ENCODE assay signal across 32 mouse cellular contexts in the genomic region with DNA sequence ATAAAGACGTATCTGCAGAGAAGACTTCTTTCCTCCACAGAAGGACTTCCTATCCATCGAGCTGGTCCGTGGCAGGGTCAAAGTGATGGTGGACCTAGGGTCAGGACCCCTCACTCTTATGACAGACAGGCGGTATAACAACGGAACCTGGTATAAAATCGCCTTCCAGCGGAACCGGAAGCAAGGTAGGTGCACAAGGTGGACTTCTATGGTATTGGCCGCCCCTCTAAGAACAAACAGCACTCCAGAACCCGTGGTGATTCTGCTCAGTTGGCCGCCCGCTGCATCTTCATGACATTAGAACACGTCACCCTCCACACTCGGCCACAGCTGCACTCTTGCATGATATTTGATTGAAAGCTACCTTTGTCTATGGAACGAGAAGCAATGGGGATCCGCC.
"Had no signal": no experiment of that assay in that cellular context is flagged by ENCODE, and none has a peak within 500 bp of the region (broad histone marks: within the 10 kb centered on the region; RNA-seq: fewer than 3 reads in every experiment).

No protein-coding gene starts in this region.

- H3K4me1 ChIP-seq: limb, embryonic 10.5 days; limb, embryonic 12.5 days; limb, embryonic 13.5 days; limb, embryonic 15.5 days; liver, embryonic 12.5 days; liver, embryonic 13.5 days; liver, embryonic 15.5 days; lung, embryonic 15.5 days; megakaryocyte, embryonic 14.5 days; midbrain, embryonic 10.5 days; midbrain, embryonic 12.5 days; midbrain, embryonic 13.5 days; midbrain, embryonic 15.5 days had no signal

- H3K36me3 ChIP-seq: limb, embryonic 12.5 days; limb, embryonic 13.5 days; limb, embryonic 15.5 days; liver, embryonic 12.5 days; liver, embryonic 13.5 days; liver, embryonic 15.5 days; lung, embryonic 15.5 days; midbrain, embryonic 15.5 days had no signal

- H3K27me3 ChIP-seq: limb, embryonic 12.5 days; limb, embryonic 13.5 days; limb, embryonic 15.5 days; liver, embryonic 12.5 days; liver, embryonic 13.5 days; liver, embryonic 15.5 days; lung, embryonic 15.5 days; megakaryocyte, embryonic 14.5 days; midbrain, embryonic 12.5 days; midbrain, embryonic 13.5 days; midbrain, embryonic 15.5 days had no signal

- H3K9ac ChIP-seq: limb, embryonic 12.5 days; limb, embryonic 13.5 days; limb, embryonic 15.5 days; liver, embryonic 12.5 days; liver, embryonic 13.5 days; liver, embryonic 14.5 days; liver, embryonic 15.5 days; liver, postnatal 0 days; lung, embryonic 14.5 days; lung, embryonic 15.5 days; midbrain, embryonic 12.5 days; midbrain, embryonic 13.5 days; midbrain, embryonic 15.5 days had no signal

- H3K4me2 ChIP-seq: limb, embryonic 12.5 days; limb, embryonic 13.5 days; limb, embryonic 15.5 days; liver, embryonic 11.5 days; liver, embryonic 12.5 days; liver, embryonic 13.5 days; liver, embryonic 15.5 days; lung, embryonic 14.5 days; lung, embryonic 15.5 days; midbrain, embryonic 11.5 days; midbrain, embryonic 12.5 days; midbrain, embryonic 13.5 days; midbrain, embryonic 15.5 days had no signal

- H3K9me3 ChIP-seq: limb, embryonic 10.5 days; limb, embryonic 12.5 days; limb, embryonic 13.5 days; limb, embryonic 15.5 days; liver, embryonic 12.5 days; liver, embryonic 13.5 days; lung, embryonic 15.5 days; midbrain, embryonic 10.5 days; midbrain, embryonic 12.5 days; midbrain, embryonic 13.5 days; midbrain, embryonic 15.5 days had no signal

- H3K27ac ChIP-seq: left cerebral cortex, adult 2 months; limb, embryonic 10.5 days; limb, embryonic 12.5 days; limb, embryonic 13.5 days; limb, embryonic 15.5 days; liver, embryonic 12.5 days; liver, embryonic 13.5 days; liver, embryonic 14.5 days; liver, embryonic 15.5 days; lung, embryonic 15.5 days; macrophage; midbrain, embryonic 10.5 days; midbrain, embryonic 12.5 days; midbrain, embryonic 13.5 days; midbrain, embryonic 15.5 days had no signal

- ATAC-seq: liver, embryonic 12.5 days; liver, postnatal 0 days; lung, postnatal 0 days; midbrain, embryonic 13.5 days; midbrain, embryonic 15.5 days; midbrain, embryonic 16.5 days had no signal

- DNase-seq: left cerebral cortex, postnatal 4 days; liver; liver, embryonic 13.5 days; liver, postnatal 0 days; lung, adult 18-20 months; lung, adult 2 months; lung, embryonic 14.5 days; lung, postnatal 10 days; lung, postnatal 14 days; lung, postnatal 36 days; lung, postnatal 4 days; midbrain, embryonic 14.5 days had no signal

- H3K4me3 ChIP-seq: left cerebral cortex, adult 2 months; limb, embryonic 10.5 days; limb, embryonic 12.5 days; limb, embryonic 13.5 days; limb, embryonic 15.5 days; liver, embryonic 12.5 days; liver, embryonic 13.5 days; liver, embryonic 15.5 days; lung, embryonic 15.5 days; megakaryocyte, embryonic 14.5 days; midbrain, embryonic 10.5 days; midbrain, embryonic 12.5 days; midbrain, embryonic 13.5 days; midbrain, embryonic 15.5 days; myocyte had no signal
